Mouse (Mus musculus) thymus, adult 2 months (tissue): ENCODE results near the gene Acsl5.

Experiments
- CTCF ChIP-seq: fragments of 200-500 bp; IDR thresholded peaks from 2 replicates; pipeline ENCODE4 v1.5.1; 2012; ENCODE audit warnings: mild to moderate bottlenecking, control low read depth, low read length, moderate library complexity, borderline replicate concordance; ENCODE audit not compliant: control insufficient read depth, poor library complexity, insufficient read depth; ENCODE audit errors: extremely low read depth
- POLR2A ChIP-seq: fragments of 200-500 bp; IDR thresholded peaks from 2 replicates; pipeline ENCODE4 v1.6.1; 2012; ENCODE audit warnings: mild to moderate bottlenecking, low read length, control low read depth, moderate library complexity; ENCODE audit not compliant: control insufficient read depth, poor library complexity, insufficient read depth; ENCODE audit errors: extremely low read depth

GRCm38 (mm10) chr19:55251383-55252124 is at the start of gene Acsl5:
- TF ChIP-seq POLR2A (no peak), CTCF (no peak)
